Mouse (Mus musculus): Measurements from ENCODE around the gene Dcaf7. TPM values are rescaled to one million over a fixed set of nuclear protein-coding genes. Genes with fewer than 3 reads are reported as not detected.
A peak's percentile ranks its signal among the peaks of the same experiment; 100 is the strongest.

Gene Dcaf7
- polyA plus RNA-seq, 1 experiment: 16.9 TPM

GRCm38 (mm10) chr11:106053921-106054320 is 17.2 kb downstream of the Dcaf7 start:
- 82% methylated on average over 2 of the region's 2 CpGs for WGBS
- Histone ChIP-seq H3K4me3 (replicated peaks; ENCODE audit: control insufficient read depth, low read depth, low read length) (no peak overlapping the region), H3K4me1 (ENCODE audit: control insufficient read depth, insufficient read depth, low read length) (no peaks in the 10 kb centered on the region), H3K27ac (ENCODE audit: control insufficient read depth, insufficient read depth, low read depth, low read length, poor library complexity) (no peak overlapping the region)
- TF ChIP-seq POLR2A (IDR thresholded peaks at IDR 0.05; ENCODE audit: borderline replicate concordance, control insufficient read depth, low read depth, low read length) (no peak), CTCF (IDR thresholded peaks at IDR 0.05; ENCODE audit: control insufficient read depth, insufficient read depth, low read length) (no peak)

- WGBS: 91% methylated on average over 8 of the region's 8 CpGs
- TF ChIP-seq POLR2A (IDR thresholded peaks at IDR 0.05; ENCODE audit: borderline replicate concordance, control insufficient read depth, low read depth, low read length): no peak
- no peak for TF ChIP-seq CTCF (IDR thresholded peaks at IDR 0.05; ENCODE audit: control insufficient read depth, insufficient read depth, low read length)
- no peak overlapping the region for H3K27ac ChIP-seq (ENCODE audit: control insufficient read depth, insufficient read depth, low read depth, low read length, poor library complexity)
- H3K4me1 ChIP-seq (ENCODE audit: control insufficient read depth, insufficient read depth, low read length): no peaks in the 10 kb centered on the region
- no peak overlapping the region for H3K4me3 ChIP-seq (replicated peaks; ENCODE audit: control insufficient read depth, low read depth, low read length)
Observed at GRCm38 (mm10) chr11:106054600-106054999, 17.9 kb downstream of the Dcaf7 start.

GRCm38 (mm10) chr11:106055341-106055740 is 18.7 kb downstream of the Dcaf7 start:
- Histone ChIP-seq H3K4me1 (ENCODE audit: control insufficient read depth, insufficient read depth, low read length) (no peaks in the 10 kb centered on the region), H3K4me3 (replicated peaks; ENCODE audit: control insufficient read depth, low read depth, low read length) (no peak overlapping the region), H3K27ac (ENCODE audit: control insufficient read depth, insufficient read depth, low read depth, low read length, poor library complexity) (no peak overlapping the region)
- TF ChIP-seq POLR2A (IDR thresholded peaks at IDR 0.05; ENCODE audit: borderline replicate concordance, control insufficient read depth, low read depth, low read length): no peak
- no peak for TF ChIP-seq CTCF (IDR thresholded peaks at IDR 0.05; ENCODE audit: control insufficient read depth, insufficient read depth, low read length)
- WGBS: 78% methylated on average over 6 of the region's 6 CpGs

- Histone ChIP-seq H3K4me1 (ENCODE audit: control insufficient read depth, insufficient read depth, low read length) (no peaks in the 10 kb centered on the region), H3K4me3 (replicated peaks; ENCODE audit: control insufficient read depth, low read depth, low read length) (no peak overlapping the region), H3K27ac (ENCODE audit: control insufficient read depth, insufficient read depth, low read depth, low read length, poor library complexity) (peak overlapping the region; percentile 54)
- 23% methylated on average over 8 of the region's 8 CpGs for WGBS
- TF ChIP-seq POLR2A (IDR thresholded peaks at IDR 0.05; ENCODE audit: borderline replicate concordance, control insufficient read depth, low read depth, low read length): no peak
- TF ChIP-seq CTCF (IDR thresholded peaks at IDR 0.05; ENCODE audit: control insufficient read depth, insufficient read depth, low read length): no peak
Observed at GRCm38 (mm10) chr11:106056819-106057491, 20.3 kb downstream of the Dcaf7 start.

GRCm38 (mm10) chr11:106058020-106058419 is 21.3 kb downstream of the Dcaf7 start:
- H3K27ac ChIP-seq (ENCODE audit: control insufficient read depth, insufficient read depth, low read depth, low read length, poor library complexity): no peak overlapping the region
- no peak overlapping the region for H3K4me3 ChIP-seq (replicated peaks; ENCODE audit: control insufficient read depth, low read depth, low read length)
- TF ChIP-seq CTCF (IDR thresholded peaks at IDR 0.05; ENCODE audit: control insufficient read depth, insufficient read depth, low read length) (no peak), POLR2A (IDR thresholded peaks at IDR 0.05; ENCODE audit: borderline replicate concordance, control insufficient read depth, low read depth, low read length) (no peak)
- WGBS: 81% methylated on average over 8 of the region's 8 CpGs
- H3K4me1 ChIP-seq (ENCODE audit: control insufficient read depth, insufficient read depth, low read length): no peaks in the 10 kb centered on the region

GRCm38 (mm10) chr11:106060549-106060948 is 23.9 kb downstream of the Dcaf7 start:
- TF ChIP-seq CTCF (IDR thresholded peaks at IDR 0.05; ENCODE audit: control insufficient read depth, insufficient read depth, low read length) (no peak), POLR2A (IDR thresholded peaks at IDR 0.05; ENCODE audit: borderline replicate concordance, control insufficient read depth, low read depth, low read length) (no peak)
- Histone ChIP-seq H3K27ac (ENCODE audit: control insufficient read depth, insufficient read depth, low read depth, low read length, poor library complexity) (no peak overlapping the region), H3K4me1 (ENCODE audit: control insufficient read depth, insufficient read depth, low read length) (no peaks in the 10 kb centered on the region), H3K4me3 (replicated peaks; ENCODE audit: control insufficient read depth, low read depth, low read length) (no peak overlapping the region)
- 77% methylated on average over 1 of the region's 1 CpGs for WGBS

GRCm38 (mm10) chr11:106061311-106061710 is 24.6 kb downstream of the Dcaf7 start:
- no peak for TF ChIP-seq CTCF (IDR thresholded peaks at IDR 0.05; ENCODE audit: control insufficient read depth, insufficient read depth, low read length)
- TF ChIP-seq POLR2A (IDR thresholded peaks at IDR 0.05; ENCODE audit: borderline replicate concordance, control insufficient read depth, low read depth, low read length): no peak
- H3K4me3 ChIP-seq (replicated peaks; ENCODE audit: control insufficient read depth, low read depth, low read length): no peak overlapping the region
- no peak overlapping the region for H3K27ac ChIP-seq (ENCODE audit: control insufficient read depth, insufficient read depth, low read depth, low read length, poor library complexity)
- no peaks in the 10 kb centered on the region for H3K4me1 ChIP-seq (ENCODE audit: control insufficient read depth, insufficient read depth, low read length)
- 95% methylated on average over 1 of the region's 1 CpGs for WGBS

- H3K27ac ChIP-seq (ENCODE audit: control insufficient read depth, insufficient read depth, low read depth, low read length, poor library complexity): no peak overlapping the region
- H3K4me1 ChIP-seq (ENCODE audit: control insufficient read depth, insufficient read depth, low read length): peaks cover 2% of the 10 kb centered on the region; the same call in 1 of the 2 replicates
- no peak overlapping the region for H3K4me3 ChIP-seq (replicated peaks; ENCODE audit: control insufficient read depth, low read depth, low read length)
- WGBS: 91% methylated on average over 5 of the region's 5 CpGs
- TF ChIP-seq CTCF (IDR thresholded peaks at IDR 0.05; ENCODE audit: control insufficient read depth, insufficient read depth, low read length) (no peak), POLR2A (IDR thresholded peaks at IDR 0.05; ENCODE audit: borderline replicate concordance, control insufficient read depth, low read depth, low read length) (no peak)
Observed at GRCm38 (mm10) chr11:106063756-106064155, 27.1 kb downstream of the Dcaf7 start.
